Mouse (Mus musculus): ENCODE data around the gene Esrrb. TPM values are rescaled to one million over a fixed set of nuclear protein-coding genes. Genes with fewer than 3 reads are reported as not detected.

Gene Esrrb
- polyA plus RNA-seq, 1 experiment = not detected

DNA sequence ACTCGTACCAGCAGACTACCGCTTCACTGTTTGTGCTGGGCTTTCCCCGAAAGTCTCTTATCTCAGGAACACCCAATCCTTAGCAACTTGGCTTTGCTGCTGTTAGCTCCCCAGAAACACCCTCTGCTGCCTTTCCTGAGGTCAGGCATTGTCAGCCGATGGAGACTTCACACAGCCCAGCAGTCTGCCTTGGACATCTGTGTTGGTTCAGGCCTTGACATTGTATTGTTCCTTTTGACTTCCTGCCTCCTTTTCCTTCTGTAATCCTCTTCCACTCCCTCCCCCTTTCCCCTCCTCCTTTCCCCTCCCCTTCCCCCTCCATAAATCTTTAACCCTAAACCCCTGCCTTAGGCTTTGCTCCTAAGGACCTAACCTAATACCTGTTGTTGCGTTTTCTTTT is 155.7 kb downstream of the Esrrb start:
- Histone ChIP-seq H3K27ac (ENCODE audit: insufficient read depth, low read depth, low read length) (no peak overlapping the region), H3K4me3 (ENCODE audit: insufficient read depth, low read depth, low read length) (no peak overlapping the region), H3K4me1 (ENCODE audit: control insufficient read depth, insufficient read depth, low read length) (peaks cover 5% of the 10 kb centered on the region)
- 88% methylated on average over 5 of the region's 5 CpGs for WGBS
- TF ChIP-seq POLR2A (IDR thresholded peaks at IDR 0.05; ENCODE audit: insufficient read depth, low read depth, low read length) (no peak), CTCF (IDR thresholded peaks at IDR 0.05; ENCODE audit: insufficient read depth, low read depth, low read length) (no peak)

- peaks cover 5% of the 10 kb centered on the region for H3K4me1 ChIP-seq (ENCODE audit: control insufficient read depth, insufficient read depth, low read length)
- TF ChIP-seq CTCF (IDR thresholded peaks at IDR 0.05; ENCODE audit: insufficient read depth, low read depth, low read length) (no peak), POLR2A (IDR thresholded peaks at IDR 0.05; ENCODE audit: insufficient read depth, low read depth, low read length) (no peak)
- H3K27ac ChIP-seq (ENCODE audit: insufficient read depth, low read depth, low read length) = no peak overlapping the region
- WGBS = 72% methylated on average over 6 of the region's 6 CpGs
- H3K4me3 ChIP-seq (ENCODE audit: insufficient read depth, low read depth, low read length) = no peak overlapping the region
These were observed 156.8 kb downstream of the Esrrb start for GRCm38 (mm10) chr12:86517721-86518120.

DNA sequence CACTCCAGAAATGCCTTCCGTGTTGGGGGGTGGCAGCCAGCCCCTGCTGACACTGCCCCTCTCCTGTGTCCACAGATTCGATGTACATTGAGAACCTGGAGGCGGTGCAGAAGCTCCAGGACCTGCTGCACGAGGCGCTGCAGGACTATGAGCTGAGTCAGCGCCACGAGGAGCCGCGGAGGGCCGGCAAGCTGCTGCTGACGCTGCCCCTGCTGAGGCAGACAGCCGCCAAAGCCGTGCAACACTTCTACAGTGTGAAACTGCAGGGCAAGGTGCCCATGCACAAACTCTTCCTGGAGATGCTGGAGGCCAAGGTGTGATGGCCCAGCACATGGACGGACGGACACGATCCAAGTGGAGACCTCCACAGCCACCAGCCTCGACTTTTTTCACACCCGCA is 157.8 kb downstream of the Esrrb start:
- TF ChIP-seq CTCF (IDR thresholded peaks at IDR 0.05; ENCODE audit: insufficient read depth, low read depth, low read length) (no peak), POLR2A (IDR thresholded peaks at IDR 0.05; ENCODE audit: insufficient read depth, low read depth, low read length) (no peak)
- no peak overlapping the region for H3K4me3 ChIP-seq (ENCODE audit: insufficient read depth, low read depth, low read length)
- peaks cover 10% of the 10 kb centered on the region for H3K4me1 ChIP-seq (ENCODE audit: control insufficient read depth, insufficient read depth, low read length)
- H3K27ac ChIP-seq (ENCODE audit: insufficient read depth, low read depth, low read length) = no peak overlapping the region
- 33% methylated on average over 18 of the region's 18 CpGs for WGBS

- Histone ChIP-seq H3K27ac (ENCODE audit: insufficient read depth, low read depth, low read length) (no peak overlapping the region), H3K4me3 (ENCODE audit: insufficient read depth, low read depth, low read length) (no peak overlapping the region), H3K4me1 (ENCODE audit: control insufficient read depth, insufficient read depth, low read length) (peaks cover 6% of the 10 kb centered on the region)
- TF ChIP-seq CTCF (IDR thresholded peaks at IDR 0.05; ENCODE audit: insufficient read depth, low read depth, low read length) = no peak
- TF ChIP-seq POLR2A (IDR thresholded peaks at IDR 0.05; ENCODE audit: insufficient read depth, low read depth, low read length) = no peak
- 43% methylated on average over 2 of the region's 2 CpGs for WGBS
These were observed 173.4 kb downstream of the Esrrb start for GRCm38 (mm10) chr12:86534283-86534682.

DNA sequence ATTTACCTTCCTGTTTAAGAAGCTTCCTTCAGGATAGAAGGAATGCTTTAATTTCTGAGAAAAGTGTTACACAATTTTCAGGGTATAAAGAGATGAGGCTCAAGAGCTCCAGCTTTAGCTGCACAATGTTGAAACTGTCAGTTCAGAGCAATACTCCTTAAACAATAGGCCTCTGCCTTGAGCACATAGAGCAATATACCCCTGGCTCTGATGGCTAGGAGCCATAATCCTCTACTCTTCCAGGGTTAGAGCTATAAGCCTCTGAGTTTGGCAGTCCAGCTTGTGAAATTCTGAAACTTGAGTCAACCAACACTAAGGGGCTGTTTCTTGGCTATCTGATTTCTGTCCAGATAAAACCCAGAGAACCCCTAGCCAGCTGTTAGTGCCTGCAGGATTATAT is 176.9 kb downstream of the Esrrb start:
- Histone ChIP-seq H3K27ac (ENCODE audit: insufficient read depth, low read depth, low read length) (no peak overlapping the region), H3K4me1 (ENCODE audit: control insufficient read depth, insufficient read depth, low read length) (peaks cover 6% of the 10 kb centered on the region), H3K4me3 (ENCODE audit: insufficient read depth, low read depth, low read length) (no peak overlapping the region)
- TF ChIP-seq CTCF (IDR thresholded peaks at IDR 0.05; ENCODE audit: insufficient read depth, low read depth, low read length) (no peak), POLR2A (IDR thresholded peaks at IDR 0.05; ENCODE audit: insufficient read depth, low read depth, low read length) (no peak)

GRCm38 (mm10) chr12:86538711-86539110 is 177.8 kb downstream of the Esrrb start:
- Histone ChIP-seq H3K27ac (ENCODE audit: insufficient read depth, low read depth, low read length) (no peak overlapping the region), H3K4me3 (ENCODE audit: insufficient read depth, low read depth, low read length) (no peak overlapping the region), H3K4me1 (ENCODE audit: control insufficient read depth, insufficient read depth, low read length) (peaks cover 6% of the 10 kb centered on the region)
- WGBS = 72% methylated on average over 4 of the region's 4 CpGs
- TF ChIP-seq POLR2A (IDR thresholded peaks at IDR 0.05; ENCODE audit: insufficient read depth, low read depth, low read length) (no peak), CTCF (IDR thresholded peaks at IDR 0.05; ENCODE audit: insufficient read depth, low read depth, low read length) (no peak)

- H3K27ac ChIP-seq (ENCODE audit: insufficient read depth, low read depth, low read length) = no peak overlapping the region
- peaks cover 6% of the 10 kb centered on the region for H3K4me1 ChIP-seq (ENCODE audit: control insufficient read depth, insufficient read depth, low read length)
- no peak for TF ChIP-seq CTCF (IDR thresholded peaks at IDR 0.05; ENCODE audit: insufficient read depth, low read depth, low read length)
- no peak for TF ChIP-seq POLR2A (IDR thresholded peaks at IDR 0.05; ENCODE audit: insufficient read depth, low read depth, low read length)
- 79% methylated on average over 4 of the region's 4 CpGs for WGBS
- H3K4me3 ChIP-seq (ENCODE audit: insufficient read depth, low read depth, low read length) = no peak overlapping the region
These were observed 178.6 kb downstream of the Esrrb start for GRCm38 (mm10) chr12:86539511-86539910.

- TF ChIP-seq POLR2A (IDR thresholded peaks at IDR 0.05; ENCODE audit: insufficient read depth, low read depth, low read length) (no peak), CTCF (IDR thresholded peaks at IDR 0.05; ENCODE audit: insufficient read depth, low read depth, low read length) (no peak)
- Histone ChIP-seq H3K4me3 (ENCODE audit: insufficient read depth, low read depth, low read length) (no peak overlapping the region), H3K4me1 (ENCODE audit: control insufficient read depth, insufficient read depth, low read length) (no peaks in the 10 kb centered on the region), H3K27ac (ENCODE audit: insufficient read depth, low read depth, low read length) (no peak overlapping the region)
- WGBS = 64% methylated on average over 8 of the region's 8 CpGs
These were observed 186.9 kb downstream of the Esrrb start for GRCm38 (mm10) chr12:86547808-86548207.

- Histone ChIP-seq H3K27ac (ENCODE audit: insufficient read depth, low read depth, low read length) (no peak overlapping the region), H3K4me1 (ENCODE audit: control insufficient read depth, insufficient read depth, low read length) (no peaks in the 10 kb centered on the region), H3K4me3 (ENCODE audit: insufficient read depth, low read depth, low read length) (no peak overlapping the region)
- TF ChIP-seq POLR2A (IDR thresholded peaks at IDR 0.05; ENCODE audit: insufficient read depth, low read depth, low read length) (no peak), CTCF (IDR thresholded peaks at IDR 0.05; ENCODE audit: insufficient read depth, low read depth, low read length) (no peak)
- 39% methylated on average over 10 of the region's 10 CpGs for WGBS
These were observed 192.1 kb downstream of the Esrrb start for GRCm38 (mm10) chr12:86553037-86553436.
